Mouse (Mus musculus): ENCODE results near the gene R3hdm4.

DNA sequence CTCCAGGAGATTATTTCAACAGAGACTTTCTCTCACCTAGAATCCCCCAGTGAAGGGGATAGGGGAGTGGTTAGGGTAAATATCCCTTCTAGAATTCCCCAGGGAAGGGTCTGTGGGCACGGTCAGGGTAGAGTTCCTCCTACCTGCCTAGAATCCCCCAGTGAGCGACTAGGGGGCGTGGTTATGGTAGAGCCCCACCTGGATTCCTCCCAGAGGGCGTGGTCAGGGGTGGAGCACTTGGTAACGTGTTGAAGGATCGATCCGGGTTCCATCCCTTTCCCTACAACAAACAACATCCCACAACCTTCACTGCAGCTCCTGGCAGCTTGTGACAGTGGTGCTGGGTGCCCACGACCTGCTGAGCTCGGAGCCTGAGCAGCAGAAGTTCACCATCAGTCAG is 40.3 kb downstream of the R3hdm4 start:
- TF ChIP-seq TAL1 (IDR thresholded peaks at IDR 0.05; ENCODE audit: low read length) (no peak), GATA1 (IDR thresholded peaks at IDR 0.05; ENCODE audit: low read length) (no peak)
